Comparison of ENCODE assay signal across 11 mouse cellular contexts in the genomic region with DNA sequence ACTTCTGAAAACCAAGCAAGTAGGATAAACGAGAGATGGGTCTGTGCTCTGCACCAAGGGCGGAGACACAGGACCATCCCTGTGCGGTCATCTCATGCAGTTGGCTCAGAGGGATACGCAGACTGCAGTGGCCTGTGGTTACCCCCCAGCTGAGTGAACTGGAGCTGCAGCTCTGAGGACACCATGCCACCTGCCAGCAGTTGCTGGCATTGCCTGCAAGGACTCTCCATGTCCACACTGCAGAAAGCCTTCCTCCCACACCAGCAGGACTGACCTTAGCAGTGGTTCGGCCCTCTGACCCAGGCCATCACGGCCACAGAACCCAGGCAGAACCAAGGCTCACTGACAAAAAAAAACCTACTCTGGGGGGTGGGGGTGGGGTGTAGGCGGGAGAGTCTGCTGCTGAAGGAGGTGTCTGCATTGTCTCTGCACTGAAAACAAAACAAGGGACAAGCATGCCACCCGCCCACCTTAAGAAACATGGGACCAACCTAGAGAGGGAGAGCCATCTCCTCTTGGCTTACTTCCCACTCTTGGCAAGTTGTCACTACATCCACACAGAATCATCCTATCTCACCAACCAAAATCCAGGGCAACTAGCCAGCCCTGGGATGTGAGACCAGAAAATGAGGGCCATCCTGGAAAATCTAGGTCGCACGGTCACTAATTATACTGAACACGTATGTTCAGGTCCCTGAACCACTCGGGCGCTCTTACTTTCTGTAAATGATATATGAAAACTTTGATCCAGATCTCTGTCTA.
DNase-seq lines count a peak whose midpoint lies in the region; ATAC-seq lines count a peak whose summit lies in the region.
"Had no signal": no experiment of that assay in that cellular context is flagged by ENCODE, and none has a peak within 500 bp of the region (broad histone marks: within the 10 kb centered on the region; RNA-seq: fewer than 3 reads in every experiment).

No protein-coding gene starts in this region.

- peaks cover 78% of the 10 kb centered on the region for H3K4me1 ChIP-seq in hindbrain, embryonic 13.5 days (replicated peaks)
- H3K4me1 ChIP-seq: liver, embryonic 13.5 days had no signal

- no peak for ATAC-seq in hindbrain, embryonic 13.5 days (ENCODE audit: low FRiP score)
- ATAC-seq: inflammation-experienced regulatory T-cells, adult 6 months; lung, postnatal 0 days had no signal

- peak overlapping the region; percentile 75 for H3K27ac ChIP-seq in hindbrain, embryonic 13.5 days
- H3K27ac ChIP-seq: kidney, embryonic 15.5 days; liver, embryonic 13.5 days had no signal

- 81% methylated on average over 13 of the region's 13 CpGs for WGBS in hindbrain, embryonic 13.5 days

- H3K4me3 ChIP-seq in hindbrain, embryonic 13.5 days, result no peak overlapping the region
- H3K4me3 ChIP-seq: kidney, embryonic 15.5 days; liver, embryonic 13.5 days had no signal

- peak; percentile 83 for DNase-seq in left cerebral cortex, postnatal 4 days
- DNase-seq in left cerebral cortex, postnatal 10 days (ENCODE audit: extremely low spot score in 1 of 2, low spot score in 2 of 2), result no peak
- peak; percentile 92 for DNase-seq in brain, adult 2 months (ENCODE audit: low read depth, low spot score)
- peak; percentile 82 for DNase-seq in cerebellum, adult 18-20 months
- DNase-seq in kidney, postnatal 10 days, result no peak
- DNase-seq in T-cell, adult 2 months (ENCODE audit: low spot score), result no peak
- DNase-seq: liver, embryonic 13.5 days had no signal

- no peaks in the 10 kb centered on the region for H3K9me3 ChIP-seq in hindbrain, embryonic 13.5 days
- H3K9me3 ChIP-seq: kidney, embryonic 15.5 days; liver, embryonic 13.5 days had no signal

- H3K27me3 ChIP-seq in hindbrain, embryonic 13.5 days, result no peaks in the 10 kb centered on the region
- H3K27me3 ChIP-seq: kidney, embryonic 15.5 days; liver, embryonic 13.5 days had no signal

- intact Hi-C loops in left cerebral cortex, postnatal 4 days (cut with DNase I), result no loop called here
- intact Hi-C loops in left cerebral cortex, postnatal 10 days (cut with DNase I), result no loop called here

- no peaks in the 10 kb centered on the region for H3K36me3 ChIP-seq in hindbrain, embryonic 13.5 days
- H3K36me3 ChIP-seq: kidney, embryonic 15.5 days; liver, embryonic 13.5 days had no signal

- H3K4me2 ChIP-seq in hindbrain, embryonic 13.5 days, result no peak overlapping the region
- H3K4me2 ChIP-seq: kidney, embryonic 15.5 days; liver, embryonic 13.5 days had no signal

- no peak overlapping the region for H3K9ac ChIP-seq in hindbrain, embryonic 13.5 days
- H3K9ac ChIP-seq: kidney, embryonic 15.5 days; liver, embryonic 13.5 days had no signal

Comparison
In these comparisons a context has a peak if more than half of its experiments do, and no peak if none do; other contexts are left out.
1. DNase-seq: peak in left cerebral cortex, postnatal 4 days (single experiment), brain, adult 2 months (single experiment) and cerebellum, adult 18-20 months (2 of 2); none in left cerebral cortex, postnatal 10 days (0 of 2), kidney, postnatal 10 days (single experiment) and T-cell, adult 2 months (single experiment).